Mouse (Mus musculus) cerebellum, postnatal 14 days (tissue): ENCODE measurements around the gene Olfr1367.

Experiments used
- DNase-seq, 2 experiments: peaks; one replicate each; pipeline ENCODE4 v3.0.0; 2021; ENCODE audit warnings: mixed read lengths in 2 of 2

Gene Olfr1367

DNA sequence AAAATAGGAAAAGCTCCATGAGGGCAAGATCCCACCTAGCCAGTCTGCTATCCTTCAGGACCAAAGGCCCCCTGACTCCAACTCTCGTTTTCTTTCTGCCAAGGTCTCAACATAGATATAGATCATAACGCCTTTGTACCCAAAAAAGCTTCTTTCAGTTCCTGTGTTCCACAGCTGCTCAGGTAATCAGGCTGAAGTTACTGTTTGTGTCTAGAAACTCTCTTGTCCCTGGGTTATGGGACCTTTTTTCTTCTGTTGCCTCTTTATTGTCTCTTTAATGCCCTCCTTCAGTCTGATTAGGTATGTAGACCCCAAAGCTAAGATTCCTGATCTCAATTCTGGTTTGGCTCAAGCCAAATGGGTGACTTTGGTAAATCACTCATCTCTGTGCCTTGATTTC, 50.8 kb downstream of the Olfr1367 start:
- DNase-seq, result no peak
